Mouse (Mus musculus) adrenal gland, adult 10 weeks (tissue): Measurements from ENCODE around the gene Olfr399. TPM values are rescaled to one million over a fixed set of nuclear protein-coding genes. Genes with fewer than 3 reads are reported as not detected.

Experiments used
- polyA plus RNA-seq: library from polyadenylated mRNA; stranded (reverse); fragments of 350-450 nt; fragmentation: Illumina TruSeq; extraction: RNeasy Lipid Tissue Mini Kit (QIAGEN cat#74804); gene quantifications from one replicate; pipeline ENCODE4 v1.2.3, GENCODE M21; 2014; ENCODE audit warnings: low read depth, low replicate concordance

The Olfr399 gene
- not detected for polyA plus RNA-seq

DNA sequence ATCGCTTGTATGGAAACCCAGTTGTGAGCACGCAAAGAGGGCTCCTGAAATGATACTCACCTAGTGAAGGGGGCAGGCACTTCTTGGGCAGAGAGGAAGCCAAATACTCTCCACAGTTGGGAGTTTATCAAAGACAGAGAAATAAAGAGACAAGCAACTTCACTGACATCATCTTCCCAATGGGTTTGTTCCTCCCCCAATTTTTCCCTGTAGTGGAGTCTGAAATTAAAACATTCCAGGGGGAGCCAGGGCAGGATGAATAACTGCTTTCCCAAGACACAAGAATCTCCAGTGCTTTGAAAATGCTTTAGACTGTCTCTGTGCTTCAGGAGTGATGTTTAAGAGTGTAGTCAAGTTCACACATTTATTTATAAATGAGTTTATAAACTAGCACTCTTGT lies at the start of gene Olfr399, which contains the start of gene Olfr139:
TSS of gene Olfr399 (minus strand) at position 165 of the 400 bp plus-strand sequence.
TSS of gene Olfr139 (minus strand) at position 101 of the 400 bp plus-strand sequence.

GRCm38 (mm10) chr11:74069655-74070054 lies 13.2 kb upstream of the Olfr399 start, which contains the start of gene Zfp616:
Gene Zfp616, plus strand, starts transcription at chr11:74069955.

Other genes starting within 250 kb of the Olfr399 start
- not detected for gene Olfr392, start 239.6 kb downstream of the Olfr399 start, polyA plus RNA-seq
- not detected for gene Olfr393, start 205.2 kb downstream of the Olfr399 start, polyA plus RNA-seq
- gene Olfr394, start 165.8 kb downstream of the Olfr399 start, polyA plus RNA-seq: not detected
- not detected for gene Olfr395, start 147.3 kb downstream of the Olfr399 start, polyA plus RNA-seq
- gene Olfr23, start 119.9 kb downstream of the Olfr399 start, polyA plus RNA-seq: not detected
- gene Olfr397, start 95.8 kb downstream of the Olfr399 start, polyA plus RNA-seq: not detected
- not detected for gene Olfr398, start 66.2 kb downstream of the Olfr399 start, polyA plus RNA-seq
- gene Olfr139, start 64 bp downstream of the Olfr399 start, polyA plus RNA-seq: not detected
- gene Zfp616, start 13.3 kb upstream of the Olfr399 start, polyA plus RNA-seq: not detected
- not detected for gene Olfr401, start 57.1 kb upstream of the Olfr399 start, polyA plus RNA-seq
- not detected for gene Olfr402, start 96.9 kb upstream of the Olfr399 start, polyA plus RNA-seq
- not detected for gene Olfr403, start 129.6 kb upstream of the Olfr399 start, polyA plus RNA-seq
- not detected for gene Olfr43, start 154.8 kb upstream of the Olfr399 start, polyA plus RNA-seq
- gene Olfr406, start 203.2 kb upstream of the Olfr399 start, polyA plus RNA-seq: not detected
- not detected for gene Olfr59, start 227.1 kb upstream of the Olfr399 start, polyA plus RNA-seq